ENCODE assay signal across 17 mouse cellular contexts in genomic region chr11:70210681-70211080, GRCm38 (mm10). TPM values are rescaled to one million over a fixed set of nuclear protein-coding genes. Genes with fewer than 3 reads are reported as not detected.
"Had no signal": no experiment of that assay in that cellular context is flagged by ENCODE, and none has a peak within 500 bp of the region (broad histone marks: within the 10 kb centered on the region; RNA-seq: fewer than 3 reads in every experiment).

No protein-coding gene starts in this region.

- H3K4me3 ChIP-seq: limb, embryonic 13.5 days; midbrain, embryonic 10.5 days; neural tube, embryonic 12.5 days had no signal

- DNase-seq: kidney, adult 2 months; kidney, postnatal 36 days; left cerebral cortex, postnatal 4 days; lung, postnatal 36 days; midbrain, embryonic 14.5 days; retina, postnatal 1 day; right cerebral cortex, postnatal 4 days; spleen, adult 18-20 months; thymus, adult 2 months; thymus, postnatal 36 days had no signal

- H3K9me3 ChIP-seq: limb, embryonic 13.5 days; midbrain, embryonic 10.5 days; neural tube, embryonic 12.5 days had no signal

- H3K36me3 ChIP-seq: limb, embryonic 13.5 days; midbrain, embryonic 10.5 days had no signal

- H3K4me2 ChIP-seq: limb, embryonic 13.5 days; neural tube, embryonic 12.5 days had no signal

- H3K27ac ChIP-seq: kidney, postnatal 0 days; limb, embryonic 13.5 days; liver, embryonic 14.5 days; midbrain, embryonic 10.5 days; neural tube, embryonic 12.5 days had no signal

- H3K9ac ChIP-seq: limb, embryonic 13.5 days; liver, embryonic 14.5 days; neural tube, embryonic 12.5 days had no signal

RNA-seq across cellular contexts. Expression of gene Slc16a11, which starts 1.9 kb away (rescaled TPM):
- total RNA-seq: megakaryocyte, adult 5-6 weeks had no signal

RNA-seq across cellular contexts. Expression of gene Bcl6b, which starts 18.9 kb away (rescaled TPM):
- total RNA-seq: neutrophil, adult 5-6 weeks had no signal
